Mouse (Mus musculus) heart, embryonic 15.5 days (tissue): ENCODE measurements at regions not wholly inside any gene's neighbourhood (a gene's known extent, or its start where the extent isn't known, plus 50 kb on each side); places are given as distances from the start of the nearest gene placed in this dataset.

Experiments used
- ATAC-seq: fragments of 200-750 bp; cut with Nextera tagmentation; replicated peaks from 2 replicates; pipeline ENCODE4 v1.8.0; 2017; ENCODE audit warnings: low read depth, moderate TSS enrichment; ENCODE audit not compliant: insufficient number of reproducible peaks, insufficient read depth, low FRiP score
- H3K27ac ChIP-seq: fragments of 300-500 bp; sonication (generic); 2 replicates; pipeline ENCODE4 v1.5.1; 2015; ENCODE audit warnings: mild to moderate bottlenecking, inconsistent platforms
- H3K27me3 ChIP-seq: fragments of 300-500 bp; sonication (generic); 2 replicates; pipeline ENCODE4 v1.6.1; 2015; ENCODE audit warnings: inconsistent platforms
- H3K36me3 ChIP-seq: fragments of 300-500 bp; sonication (generic); 2 replicates; pipeline ENCODE4 v1.6.1; 2015; ENCODE audit warnings: mild to moderate bottlenecking, inconsistent platforms
- H3K4me1 ChIP-seq: fragments of 300-500 bp; sonication (generic); replicated peaks from 2 replicates; pipeline ENCODE4 v1.6.1; 2015; ENCODE audit warnings: inconsistent platforms
- H3K4me2 ChIP-seq: fragments of 300-500 bp; sonication (generic); 2 replicates; pipeline ENCODE4 v1.6.1; 2015; ENCODE audit warnings: inconsistent platforms, mild to moderate bottlenecking, moderate library complexity
- H3K4me3 ChIP-seq: fragments of 300-500 bp; sonication (generic); 2 replicates; pipeline ENCODE4 v1.5.1; 2015; ENCODE audit warnings: mild to moderate bottlenecking, inconsistent platforms
- H3K9ac ChIP-seq: fragments of 300-500 bp; sonication (generic); 2 replicates; pipeline ENCODE4 v1.6.1; 2015; ENCODE audit warnings: mild to moderate bottlenecking, inconsistent platforms
- H3K9me3 ChIP-seq: fragments of 300-500 bp; sonication (generic); replicated peaks from 2 replicates; pipeline ENCODE4 v1.6.1; 2016; ENCODE audit warnings: inconsistent platforms
- WGBS: fragments of 180-500 bp; shearing (Covaris S2); methylation state at CpG from one replicate; pipeline ENCODE4 v1.1.7; 2015; ENCODE audit warnings: mixed read lengths; 5-methylcytosine and 5-hydroxymethylcytosine counted together

DNA sequence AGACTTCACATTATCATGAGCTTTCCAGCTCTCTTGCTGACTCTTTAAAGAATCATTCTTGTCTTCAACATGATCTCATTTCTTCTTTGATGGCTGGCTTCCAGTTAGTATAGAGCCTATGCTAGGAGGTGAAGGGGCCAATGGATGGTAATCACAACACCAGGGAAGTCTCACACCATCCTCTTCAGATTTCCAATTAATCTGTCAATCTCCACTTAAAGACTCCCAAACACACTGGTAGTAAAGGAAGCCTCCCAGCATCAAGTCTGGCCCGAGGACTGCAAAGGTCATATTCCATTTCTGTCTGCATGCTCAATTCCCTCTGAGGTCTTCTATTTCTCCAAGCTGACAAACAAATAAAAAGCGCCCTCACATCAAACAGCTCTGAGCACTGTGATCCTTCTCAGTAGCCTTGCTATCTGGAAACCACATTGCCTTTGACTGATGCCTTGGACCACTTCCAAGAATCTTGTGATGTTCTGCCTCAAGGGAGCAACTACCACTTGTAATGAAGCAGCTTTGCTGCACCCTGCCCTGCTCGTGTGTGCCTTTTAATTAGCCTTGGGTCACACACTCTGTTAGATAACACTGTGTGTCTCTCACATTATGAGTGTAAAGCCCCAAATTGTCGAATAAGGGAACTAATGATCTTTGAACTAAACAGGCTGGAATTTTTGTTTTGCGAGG lies 629.0 kb upstream of the Cdh10 start:
- ATAC-seq: 0 out of 2 replicates have a peak, but pooled peaks have one; percentile 50
- H3K9ac ChIP-seq: no peak overlapping the region
- H3K4me3 ChIP-seq: no peak overlapping the region
- no peak overlapping the region for H3K27ac ChIP-seq
- H3K27me3 ChIP-seq: no peaks in the 10 kb centered on the region
- H3K4me2 ChIP-seq: no peak overlapping the region
- 0 out of 2 replicates have a peak, but pooled peaks cover 3% of the 10 kb centered on the region for H3K4me1 ChIP-seq
- 37% methylated on average over 5 of the region's 5 CpGs for WGBS
- no peaks in the 10 kb centered on the region for H3K36me3 ChIP-seq
- no peaks in the 10 kb centered on the region for H3K9me3 ChIP-seq

DNA sequence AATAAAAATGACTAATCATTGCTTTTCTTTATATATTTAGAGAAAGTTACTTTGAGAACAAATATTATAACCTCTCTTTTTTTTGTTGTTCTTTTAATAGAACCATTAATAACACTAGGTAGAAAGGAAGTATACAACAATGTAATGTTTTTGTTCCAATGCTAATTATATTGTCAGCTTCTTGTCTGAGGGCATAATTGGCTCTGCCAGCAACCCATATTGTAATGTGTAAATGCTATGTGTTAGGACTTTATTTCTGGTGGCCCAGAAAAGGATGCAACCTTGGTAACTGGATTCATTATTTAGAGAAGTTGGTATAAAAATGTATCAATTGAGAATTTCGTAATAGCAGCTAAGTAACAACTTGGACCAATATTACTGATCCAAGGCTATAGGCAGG lies 628.3 kb upstream of the Cdh10 start:
- H3K36me3 ChIP-seq: no peaks in the 10 kb centered on the region
- H3K27ac ChIP-seq: no peak overlapping the region
- H3K9ac ChIP-seq: no peak overlapping the region
- H3K4me1 ChIP-seq: 0 out of 2 replicates have a peak, but pooled peaks cover 3% of the 10 kb centered on the region
- no peak overlapping the region for H3K4me3 ChIP-seq
- WGBS: 78% methylated on average over 1 of the region's 1 CpGs
- H3K27me3 ChIP-seq: no peaks in the 10 kb centered on the region
- H3K4me2 ChIP-seq: no peak overlapping the region
- no peaks in the 10 kb centered on the region for H3K9me3 ChIP-seq
- no peak for ATAC-seq

DNA sequence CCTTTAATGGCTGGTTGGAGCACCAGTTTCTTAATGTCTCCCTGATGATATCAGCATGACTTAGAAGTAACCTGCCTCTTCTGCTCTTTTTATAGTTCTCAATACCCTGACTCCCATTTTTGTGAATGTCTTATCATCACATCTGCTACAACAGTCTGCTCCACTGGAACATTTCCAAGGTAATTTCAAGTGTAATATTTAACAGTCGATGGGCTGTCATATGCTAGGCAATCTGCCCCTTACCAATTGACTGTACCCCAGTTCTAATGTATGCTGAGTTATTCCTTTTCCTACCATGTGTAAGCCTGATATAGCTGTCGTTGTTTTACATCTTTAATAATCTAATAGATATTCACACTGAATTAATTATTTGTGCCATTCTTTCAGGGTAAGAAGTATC lies 607.6 kb upstream of the Cdh10 start:
- Histone ChIP-seq H3K27me3 (no peaks in the 10 kb centered on the region), H3K9ac (no peak overlapping the region), H3K9me3 (no peaks in the 10 kb centered on the region), H3K36me3 (no peaks in the 10 kb centered on the region), H3K27ac (no peak overlapping the region), H3K4me3 (no peak overlapping the region), H3K4me1 (no peaks in the 10 kb centered on the region), H3K4me2 (no peak overlapping the region)
- 79% methylated on average over 2 of the region's 2 CpGs for WGBS
- ATAC-seq: no peak

DNA sequence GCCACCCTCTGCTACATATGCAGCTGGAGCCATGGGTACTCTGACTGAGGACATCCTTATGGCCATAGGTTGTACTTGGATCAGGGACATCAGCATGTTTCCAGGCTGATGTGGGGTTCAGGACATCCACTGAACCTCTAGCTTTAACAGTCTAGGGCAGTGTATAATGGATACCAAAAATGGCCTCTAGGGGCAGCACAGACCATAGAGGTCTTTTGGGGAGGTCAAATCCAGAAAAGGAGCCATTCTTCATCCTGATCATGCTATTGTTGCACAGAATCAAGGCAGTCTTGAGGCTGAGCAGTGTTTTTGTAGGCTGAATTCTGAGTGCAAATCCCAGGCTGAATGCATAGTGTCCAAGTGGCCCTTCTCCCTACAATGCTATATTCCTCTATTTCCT lies 598.8 kb upstream of the Cdh10 start:
- Histone ChIP-seq H3K36me3 (no peaks in the 10 kb centered on the region), H3K4me1 (no peaks in the 10 kb centered on the region), H3K27ac (no peak overlapping the region), H3K4me3 (no peak overlapping the region), H3K9ac (no peak overlapping the region), H3K4me2 (no peak overlapping the region), H3K27me3 (no peaks in the 10 kb centered on the region), H3K9me3 (no peaks in the 10 kb centered on the region)
- ATAC-seq: no peak
